Mouse (Mus musculus): ENCODE results near the gene Lce1j.
"Not testable (repeated sequence)": the region's sequence is repeated elsewhere in the genome, so short reads cannot be mapped to it uniquely, and the experiment has no call there.

The Lce1j gene

GRCm38 (mm10) chr3:92790414-92790813, at the start of gene Lce1j:
Lce1j (minus strand) TSS chr3:92790514.
- no peak for DNase-seq (ENCODE audit: low read depth)

GRCm38 (mm10) chr3:92827108-92827507, 36.8 kb upstream of the Lce1j start, which contains the start of gene Kprp:
Kprp (minus strand) TSS chr3:92827247.
- DNase-seq (ENCODE audit: low read depth) = peak; percentile 2

- DNase-seq (ENCODE audit: low read depth) = no peak
Measured at GRCm38 (mm10) chr3:92825808-92826207, 35.5 kb upstream of the Lce1j start.

- not testable (repeated sequence) for DNase-seq (ENCODE audit: low read depth)
Measured at GRCm38 (mm10) chr3:92816036-92816435, 25.7 kb upstream of the Lce1j start.

- DNase-seq (ENCODE audit: low read depth) = no peak
Measured at GRCm38 (mm10) chr3:92815581-92815980, 25.3 kb upstream of the Lce1j start.

- DNase-seq (ENCODE audit: low read depth) = no peak
Measured at GRCm38 (mm10) chr3:92807791-92808190, 17.5 kb upstream of the Lce1j start, which contains the start of gene Lce1k. Lce1k (minus strand) TSS chr3:92807891.

GRCm38 (mm10) chr3:92778799-92779198, 11.5 kb downstream of the Lce1j start, which contains the start of gene Lce1i:
Lce1i (minus strand) TSS chr3:92778899.
- DNase-seq (ENCODE audit: low read depth) = no peak

- DNase-seq (ENCODE audit: low read depth) = peak; percentile 7
Measured at GRCm38 (mm10) chr3:92771573-92771972, 18.7 kb downstream of the Lce1j start.

- DNase-seq (ENCODE audit: low read depth) = no peak
Measured at GRCm38 (mm10) chr3:92764965-92765364, 25.3 kb downstream of the Lce1j start, which contains the start of gene Lce1h. Lce1h (minus strand) TSS chr3:92765065.

- DNase-seq (ENCODE audit: low read depth) = no peak
Measured at GRCm38 (mm10) chr3:92753197-92753596, 37.1 kb downstream of the Lce1j start.

GRCm38 (mm10) chr3:92752238-92752637, 38.1 kb downstream of the Lce1j start, which contains the start of gene Lce1g:
Lce1g (minus strand) TSS chr3:92752338.
- no peak for DNase-seq (ENCODE audit: low read depth)

- DNase-seq (ENCODE audit: low read depth) = no peak
Measured at GRCm38 (mm10) chr3:92738996-92739395, 51.3 kb downstream of the Lce1j start, which contains the start of gene Gm38119. Gm38119 (minus strand) TSS chr3:92739096.

Data from NIH3T3 (cell line).